Mouse (Mus musculus) lung, adult 2 months (tissue): Measurements from ENCODE around the gene Elmo1.

Experiments
- CTCF ChIP-seq: fragments of 200-500 bp; IDR thresholded peaks from 2 replicates; pipeline ENCODE4 v1.5.1; 2011; ENCODE audit warnings: mild to moderate bottlenecking, low read length, control low read depth; ENCODE audit not compliant: insufficient read depth
- POLR2A ChIP-seq: fragments of 200-500 bp; IDR thresholded peaks from 2 replicates; pipeline ENCODE4 v1.6.1; 2011; ENCODE audit warnings: low read depth, mild to moderate bottlenecking, control low read depth, low read length, borderline replicate concordance; ENCODE audit errors: extremely low read depth

GRCm38 (mm10) chr13:20256613-20257012 is 166.2 kb downstream of the Elmo1 start:
- TF ChIP-seq CTCF (no peak), POLR2A (no peak)
